Mouse (Mus musculus) CH12.LX (cell line): ENCODE measurements at regions not wholly inside any gene's neighbourhood (a gene's known extent, or its start where the extent isn't known, plus 50 kb on each side); places are given as distances from the start of the nearest gene placed in this dataset.

Experiments used
- DNase-seq: peaks from one replicate; pipeline ENCODE4 v3.0.0-alpha.2; 2013; ENCODE audit errors: extremely low read depth
- H3K27ac ChIP-seq: 2 replicates; pipeline ENCODE4 v1.5.1; 2012; ENCODE audit warnings: low read depth, mild to moderate bottlenecking, control low read depth, moderate library complexity; ENCODE audit not compliant: insufficient read depth
- H3K27me3 ChIP-seq: replicated peaks from 2 replicates; pipeline ENCODE3; 2012; ENCODE audit warnings: inconsistent platforms
- H3K36me3 ChIP-seq, 2 experiments: replicated peaks in 1 of 2; 2 replicates each; pipeline versions ENCODE3 to v1.6.1; 2012; ENCODE audit warnings: inconsistent platforms in 1 of 2, low read length in 1 of 2, mild to moderate bottlenecking in 1 of 2, mixed read lengths in 1 of 2, moderate library complexity in 1 of 2; ENCODE audit not compliant: control insufficient read depth in 1 of 2, insufficient read depth in 1 of 2
- H3K4me1 ChIP-seq, 2 experiments: 2 replicates each; pipeline ENCODE4 v1.6.1; 2012; ENCODE audit warnings: inconsistent platforms in 1 of 2, moderate library complexity in 1 of 2; ENCODE audit not compliant: insufficient read depth in 2 of 2, control insufficient read depth in 1 of 2
- H3K4me2 ChIP-seq: 2 replicates; pipeline ENCODE4 v1.6.1; 2012; ENCODE audit warnings: low read depth, mild to moderate bottlenecking, control low read depth; ENCODE audit not compliant: poor library complexity, insufficient read depth, severe bottlenecking
- H3K4me3 ChIP-seq, 3 experiments: fragments of 150-350 bp in 1 of 3; sonication (generic) in 1 of 3; replicated peaks in 1 of 3; 2 replicates each; pipeline versions ENCODE3 to v1.5.1; 2011 to 2012; ENCODE audit warnings: low read depth in 2 of 3, low read length in 2 of 3, mild to moderate bottlenecking in 2 of 3, moderate library complexity in 2 of 3, control low read depth in 1 of 3, improper control_type of control experiment in 1 of 3, inconsistent platforms in 1 of 3, mixed read lengths in 1 of 3; ENCODE audit not compliant: poor library complexity in 1 of 3
- H3K79me2 ChIP-seq: replicated peaks from 2 replicates; pipeline ENCODE4 v1.6.1; 2012; ENCODE audit warnings: mild to moderate bottlenecking, moderate library complexity; ENCODE audit not compliant: control insufficient read depth, poor library complexity, insufficient read depth, severe bottlenecking; ENCODE audit errors: extremely low read depth
- H3K9ac ChIP-seq: 2 replicates; pipeline ENCODE4 v1.6.1; 2012; ENCODE audit warnings: low read depth, mild to moderate bottlenecking, control low read depth, moderate library complexity; ENCODE audit not compliant: insufficient read depth
- H3K9me3 ChIP-seq: replicated peaks from 2 replicates; pipeline ENCODE3; 2012; ENCODE audit warnings: low read length, inconsistent platforms, mixed read lengths
- CHD2 ChIP-seq: IDR thresholded peaks from 2 replicates; pipeline ENCODE4 v1.6.1; 2011; ENCODE audit warnings: low read length, improper control_type of control experiment
- E2F4 ChIP-seq: IDR thresholded peaks from 2 replicates; pipeline ENCODE4 v1.6.1; 2011; ENCODE audit warnings: low read depth, low read length, improper control_type of control experiment; ENCODE audit not compliant: insufficient replicate concordance
- ELF1 ChIP-seq: IDR thresholded peaks from 2 replicates; pipeline ENCODE4 v1.6.1; 2014; ENCODE audit warnings: low read depth, mild to moderate bottlenecking, inconsistent platforms, low read length, improper control_type of control experiment
- EP300 ChIP-seq: IDR thresholded peaks from 2 replicates; pipeline ENCODE4 v1.6.1; 2011; ENCODE audit warnings: low read length, improper control_type of control experiment
- GABPA ChIP-seq: IDR thresholded peaks from 2 replicates; pipeline ENCODE4 v1.6.1; 2012; ENCODE audit warnings: low read depth, low read length, improper control_type of control experiment, inconsistent platforms; ENCODE audit not compliant: insufficient replicate concordance
- HCFC1 ChIP-seq: IDR thresholded peaks from 2 replicates; pipeline ENCODE4 v1.6.1; 2012; ENCODE audit warnings: low read depth, mild to moderate bottlenecking, inconsistent platforms, low read length, improper control_type of control experiment
- JUN ChIP-seq: IDR thresholded peaks from 2 replicates; pipeline ENCODE4 v1.6.1; 2011; ENCODE audit warnings: low read depth, mild to moderate bottlenecking, low read length, improper control_type of control experiment, moderate library complexity; ENCODE audit not compliant: insufficient read depth
- KAT2A ChIP-seq: IDR thresholded peaks from 2 replicates; pipeline ENCODE4 v1.6.1; 2012; ENCODE audit warnings: low read length, improper control_type of control experiment, inconsistent platforms; ENCODE audit not compliant: insufficient replicate concordance
- MAFK ChIP-seq: IDR thresholded peaks from 2 replicates; pipeline ENCODE4 v1.6.1; 2011; ENCODE audit warnings: low read length, improper control_type of control experiment; ENCODE audit not compliant: insufficient replicate concordance
- MAX ChIP-seq: IDR thresholded peaks from 2 replicates; pipeline ENCODE4 v1.6.1; 2011; ENCODE audit warnings: low read length, improper control_type of control experiment
- MAZ ChIP-seq: IDR thresholded peaks from 2 replicates; pipeline ENCODE4 v1.6.1; 2012; ENCODE audit warnings: low read depth, mild to moderate bottlenecking, inconsistent platforms, low read length, improper control_type of control experiment, moderate library complexity
- NRF1 ChIP-seq: IDR thresholded peaks from 2 replicates; pipeline ENCODE4 v1.6.1; 2014; ENCODE audit warnings: low read depth, mild to moderate bottlenecking, inconsistent platforms, low read length, improper control_type of control experiment, moderate library complexity
- POLR2AphosphoS2 ChIP-seq: IDR thresholded peaks from 2 replicates; pipeline ENCODE4 v1.6.1; 2011; ENCODE audit warnings: low read depth, low read length, improper control_type of control experiment
- RAD21 ChIP-seq: IDR thresholded peaks from 2 replicates; pipeline ENCODE4 v1.6.1; 2011; ENCODE audit warnings: low read depth, mild to moderate bottlenecking, low read length, improper control_type of control experiment, moderate library complexity
- TBP ChIP-seq: conservative IDR thresholded peaks from 2 replicates; pipeline ENCODE4 v1.6.1; 2011; ENCODE audit warnings: low read depth, low read length, improper control_type of control experiment
- ZKSCAN1 ChIP-seq: IDR thresholded peaks from 2 replicates; pipeline ENCODE4 v1.6.1; 2012; ENCODE audit warnings: low read depth, inconsistent platforms, low read length, improper control_type of control experiment, borderline replicate concordance
- dilution Hi-C: fragments of 300-500 bp; cut with MboI; formaldehyde crosslinking; loops from 2 replicates; pipeline ENCODE4 v1.14.3; 2020; ENCODE audit warnings: low sequenced_read_pairs; ENCODE audit not compliant: extremely low pct_unique_long_range_greater_than_20kb, extremely low pct_ligation_motif_present
- in situ Hi-C: fragments of 300-500 bp; cut with MboI; formaldehyde crosslinking; loops from 3 replicates; pipeline ENCODE4 v1.14.3; 2019; ENCODE audit warnings: low sequenced_read_pairs, low pct_ligation_motif_present, low pct_unique_long_range_greater_than_20kb, mixed read lengths

GRCm38 (mm10) chr7:136624496-136624895 is 269.9 kb upstream of the Mgmt start:
- Histone ChIP-seq H3K27ac (no peak overlapping the region), H3K4me2 (no peak overlapping the region), H3K27me3 (peaks cover 81% of the 10 kb centered on the region), H3K36me3 (no peaks in the 10 kb centered on the region), H3K4me1 (no peaks in the 10 kb centered on the region; a peak in 1 of 4 replicates), H3K4me3 (no peak overlapping the region), H3K9ac (no peak overlapping the region), H3K79me2 (no peaks in the 10 kb centered on the region), H3K9me3 (no peaks in the 10 kb centered on the region)
- TF ChIP-seq GABPA (no peak), MAZ (no peak), RAD21 (no peak), EP300 (no peak), KAT2A (no peak), NRF1 (no peak), JUN (no peak), E2F4 (no peak), HCFC1 (no peak), POLR2AphosphoS2 (no peak), MAX (no peak), ZKSCAN1 (no peak), MAFK (no peak), TBP (no peak)
- in situ Hi-C loops: no loop called here
- dilution Hi-C loops: no loop called here
- no peak for DNase-seq

- H3K4me2 ChIP-seq: no peak overlapping the region
- no peaks in the 10 kb centered on the region for H3K9me3 ChIP-seq
- in situ Hi-C loops (no loop called here), dilution Hi-C loops (no loop called here)
- H3K9ac ChIP-seq: no peak overlapping the region
- H3K4me1 ChIP-seq: no peaks in the 10 kb centered on the region
- H3K79me2 ChIP-seq: no peaks in the 10 kb centered on the region
- no peaks in the 10 kb centered on the region for H3K36me3 ChIP-seq
- H3K27me3 ChIP-seq: peaks cover 84% of the 10 kb centered on the region
- no peak for TF ChIP-seq NRF1
- no peak for TF ChIP-seq CHD2
- no peak for TF ChIP-seq POLR2AphosphoS2
- TF ChIP-seq MAX: no peak
- TF ChIP-seq ELF1: no peak
- H3K27ac ChIP-seq: no peak overlapping the region
- no peak overlapping the region for H3K4me3 ChIP-seq
- no peak for DNase-seq
These were observed 263.3 kb upstream of the Mgmt start for GRCm38 (mm10) chr7:136631089-136631488.
